Mouse (Mus musculus) myocyte (in vitro differentiated cells): ENCODE measurements around the gene Cyp2f2. TPM values are rescaled to one million over a fixed set of nuclear protein-coding genes. Genes with fewer than 3 reads are reported as not detected.

Source experiments
- H3K27me3 ChIP-seq: one replicate; pipeline ENCODE4 v1.6.1; 2011; ENCODE audit not compliant: control insufficient read depth, insufficient read depth, insufficient read length
- H3K36me3 ChIP-seq: one replicate; pipeline ENCODE4 v1.6.1; 2011; ENCODE audit not compliant: control insufficient read depth, insufficient read depth
- H3K4me2 ChIP-seq: one replicate; pipeline ENCODE4 v1.6.1; 2011; ENCODE audit warnings: low read depth, control low read depth
- H3K4me3 ChIP-seq: one replicate; pipeline ENCODE4 v1.5.1; 2011; ENCODE audit warnings: mild to moderate bottlenecking, control low read depth, moderate library complexity
- H3K79me2 ChIP-seq: one replicate; pipeline ENCODE4 v1.6.1; 2011; ENCODE audit not compliant: control insufficient read depth, insufficient read depth
- H3ac ChIP-seq: one replicate; pipeline ENCODE4 v1.6.1; 2011; ENCODE audit not compliant: control insufficient read depth, insufficient read length
- CEBPB ChIP-seq: IDR thresholded peaks from 2 replicates; pipeline ENCODE4 v1.6.1; 2011; ENCODE audit warnings: mild to moderate bottlenecking, moderate library complexity; ENCODE audit not compliant: poor library complexity, insufficient read depth, severe bottlenecking
- E2F4 ChIP-seq: IDR thresholded peaks from one replicate; pipeline ENCODE4 v1.6.1; 2011; ENCODE audit warnings: mild to moderate bottlenecking, control low read depth, moderate library complexity; ENCODE audit not compliant: insufficient read depth
- MAX ChIP-seq: IDR thresholded peaks from one replicate; pipeline ENCODE4 v1.6.1; 2011; ENCODE audit warnings: low read depth, mild to moderate bottlenecking, control low read depth
- MYOD1 ChIP-seq, 3 experiments: IDR thresholded peaks; one replicate each; pipeline ENCODE4 v1.6.1; 2011; ENCODE audit warnings: control low read depth in 2 of 3, low read depth in 2 of 3, mild to moderate bottlenecking in 2 of 3, moderate library complexity in 1 of 3; ENCODE audit not compliant: insufficient read length in 2 of 3, control insufficient read depth in 1 of 3
- MYOG ChIP-seq, 3 experiments: IDR thresholded peaks; one replicate each; pipeline ENCODE4 v1.6.1; 2011; ENCODE audit warnings: control low read depth in 2 of 3, low read depth in 2 of 3, mild to moderate bottlenecking in 2 of 3; ENCODE audit not compliant: insufficient read length in 2 of 3, control insufficient read depth in 1 of 3, insufficient read depth in 1 of 3
- POLR2A ChIP-seq: IDR thresholded peaks from one replicate; pipeline ENCODE4 v1.6.1; 2011; ENCODE audit warnings: low read depth, mild to moderate bottlenecking, control low read depth, moderate library complexity; ENCODE audit not compliant: insufficient read length
- POLR2AphosphoS2 ChIP-seq: IDR thresholded peaks from one replicate; pipeline ENCODE4 v1.6.1; 2011; ENCODE audit warnings: low read depth, control low read depth; ENCODE audit not compliant: insufficient read length
- REST ChIP-seq: IDR thresholded peaks from one replicate; pipeline ENCODE4 v1.6.1; 2011; ENCODE audit warnings: mild to moderate bottlenecking, control low read depth, moderate library complexity; ENCODE audit not compliant: insufficient read depth, insufficient read length
- SRF ChIP-seq: IDR thresholded peaks from one replicate; pipeline ENCODE4 v1.6.1; 2011; ENCODE audit warnings: low read depth; ENCODE audit not compliant: control insufficient read depth, insufficient read length
- TCF12 ChIP-seq: IDR thresholded peaks from one replicate; pipeline ENCODE4 v1.6.1; 2011; ENCODE audit warnings: mild to moderate bottlenecking, control low read depth; ENCODE audit not compliant: poor library complexity, insufficient read depth, severe bottlenecking
- TCF3 ChIP-seq: IDR thresholded peaks from one replicate; pipeline ENCODE4 v1.6.1; 2011; ENCODE audit warnings: low read depth, control low read depth; ENCODE audit not compliant: insufficient read length
- USF1 ChIP-seq: IDR thresholded peaks from one replicate; pipeline ENCODE4 v1.6.1; 2011; ENCODE audit warnings: low read depth, mild to moderate bottlenecking, control low read depth, moderate library complexity
- polyA plus RNA-seq: library from polyadenylated mRNA; unstranded; fragments of >200 nt; fragmentation: generic; extraction: Trizol; gene quantifications from one replicate; pipeline ENCODE4 v1.2.1, GENCODE M21; 2012; ENCODE audit warnings: missing spikeins

The Cyp2f2 gene
- polyA plus RNA-seq, 1 experiment = 0.06 TPM

- no peaks in the 10 kb centered on the region for H3K79me2 ChIP-seq
- H3K4me3 ChIP-seq = no peak overlapping the region
- H3K27me3 ChIP-seq = peaks cover 8% of the 10 kb centered on the region
- no peak overlapping the region for H3ac ChIP-seq
- no peak overlapping the region for H3K4me2 ChIP-seq
- no peaks in the 10 kb centered on the region for H3K36me3 ChIP-seq
- no peak for TF ChIP-seq MAX
- TF ChIP-seq MYOG (IDR thresholded peaks at IDR 0.05; ENCODE audit: control insufficient read depth in 1 of 3, insufficient read depth in 1 of 3, insufficient read length in 2 of 3, low read depth in 2 of 3) = no peak
- no peak for TF ChIP-seq REST
- no peak for TF ChIP-seq SRF
- TF ChIP-seq POLR2AphosphoS2 = no peak
- no peak for TF ChIP-seq USF1
- no peak for TF ChIP-seq E2F4
- TF ChIP-seq CEBPB = no peak
- TF ChIP-seq TCF12 = no peak
- TF ChIP-seq MYOD1 (IDR thresholded peaks at IDR 0.05; ENCODE audit: control insufficient read depth in 1 of 3, insufficient read length in 2 of 3, low read depth in 2 of 3) = no peak
- TF ChIP-seq POLR2A = no peak
These were observed 9.2 kb downstream of the Cyp2f2 start for GRCm38 (mm10) chr7:27128946-27129345.

DNA sequence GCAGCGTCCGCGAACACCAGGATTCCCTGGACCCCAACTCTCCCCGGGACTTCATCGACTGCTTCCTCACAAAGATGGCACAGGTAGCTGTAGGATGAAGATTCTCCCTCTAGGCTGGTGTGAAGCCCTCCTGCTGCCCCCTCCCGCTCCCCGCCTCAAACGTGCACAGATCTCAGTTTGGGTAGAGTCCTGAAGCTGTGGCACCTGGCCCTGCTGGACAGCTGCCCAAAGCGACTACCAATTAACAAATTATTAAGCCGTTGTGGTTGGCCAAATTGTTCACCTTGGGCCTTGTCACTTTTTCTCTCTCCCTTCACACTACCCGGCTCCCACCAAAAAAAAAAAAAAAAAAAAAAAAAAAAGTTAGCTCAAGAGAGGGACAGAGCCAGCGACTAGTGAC is 10.1 kb downstream of the Cyp2f2 start:
- Histone ChIP-seq H3K36me3 (no peaks in the 10 kb centered on the region), H3K4me2 (no peak overlapping the region), H3K27me3 (peaks cover 4% of the 10 kb centered on the region), H3ac (no peak overlapping the region), H3K4me3 (no peak overlapping the region), H3K79me2 (no peaks in the 10 kb centered on the region)
- TF ChIP-seq TCF3 = no peak
- TF ChIP-seq POLR2AphosphoS2 = no peak
- TF ChIP-seq MAX = no peak
- TF ChIP-seq E2F4 = no peak
- TF ChIP-seq SRF = no peak
- TF ChIP-seq POLR2A = no peak
- no peak for TF ChIP-seq REST

DNA sequence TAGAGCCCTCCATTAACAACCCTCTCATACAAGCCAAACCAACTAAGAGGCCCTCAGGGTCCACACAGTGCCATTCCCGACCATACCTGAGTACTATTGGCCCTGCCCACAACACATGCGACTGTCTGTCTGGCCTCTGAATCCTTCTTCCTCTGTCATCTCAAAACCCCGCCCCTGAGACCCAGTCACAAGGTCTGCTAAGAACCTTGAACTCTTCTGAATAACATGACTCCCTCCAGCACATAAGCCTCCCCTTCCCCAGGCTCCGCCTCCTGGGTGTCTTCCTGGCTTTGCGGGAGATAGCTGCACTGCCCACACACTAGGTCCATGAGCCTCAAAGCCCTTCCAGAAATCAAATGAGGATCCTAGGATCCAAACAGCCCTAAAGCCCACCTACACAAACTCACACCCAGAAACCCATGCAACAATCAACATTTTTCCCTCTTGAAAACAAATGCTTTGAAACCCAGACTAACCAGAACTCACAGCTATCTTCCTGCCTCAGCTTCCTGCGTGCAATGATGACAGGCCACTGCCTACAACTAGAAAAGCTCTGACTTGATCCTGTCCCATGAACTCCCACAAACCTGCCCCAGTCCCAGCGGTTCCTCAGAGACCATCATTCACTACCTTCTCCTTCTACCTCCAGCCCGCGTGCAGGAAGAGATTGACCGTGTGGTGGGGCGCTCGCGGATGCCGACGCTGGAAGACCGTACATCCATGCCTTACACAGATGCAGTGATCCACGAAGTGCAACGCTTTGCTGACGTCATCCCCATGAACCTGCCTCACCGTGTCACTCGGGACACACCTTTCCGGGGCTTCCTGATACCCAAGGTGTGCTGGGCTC is 11.0 kb downstream of the Cyp2f2 start:
- TF ChIP-seq POLR2AphosphoS2 = no peak
- no peak for TF ChIP-seq E2F4
- TF ChIP-seq TCF12 = no peak
- no peak for TF ChIP-seq MAX
- no peak for TF ChIP-seq MYOD1 (IDR thresholded peaks at IDR 0.05; ENCODE audit: control insufficient read depth in 1 of 3, insufficient read length in 2 of 3, low read depth in 2 of 3)
- no peak for TF ChIP-seq SRF
- TF ChIP-seq TCF3 = no peak
- TF ChIP-seq CEBPB = no peak
- TF ChIP-seq MYOG (IDR thresholded peaks at IDR 0.05; ENCODE audit: control insufficient read depth in 1 of 3, insufficient read depth in 1 of 3, insufficient read length in 2 of 3, low read depth in 2 of 3) = no peak
- TF ChIP-seq REST = no peak
- no peak for TF ChIP-seq POLR2A
- no peak for TF ChIP-seq USF1
- no peak overlapping the region for H3ac ChIP-seq
- no peaks in the 10 kb centered on the region for H3K36me3 ChIP-seq
- no peak overlapping the region for H3K4me3 ChIP-seq
- no peaks in the 10 kb centered on the region for H3K79me2 ChIP-seq
- no peaks in the 10 kb centered on the region for H3K27me3 ChIP-seq
- H3K4me2 ChIP-seq = no peak overlapping the region

DNA sequence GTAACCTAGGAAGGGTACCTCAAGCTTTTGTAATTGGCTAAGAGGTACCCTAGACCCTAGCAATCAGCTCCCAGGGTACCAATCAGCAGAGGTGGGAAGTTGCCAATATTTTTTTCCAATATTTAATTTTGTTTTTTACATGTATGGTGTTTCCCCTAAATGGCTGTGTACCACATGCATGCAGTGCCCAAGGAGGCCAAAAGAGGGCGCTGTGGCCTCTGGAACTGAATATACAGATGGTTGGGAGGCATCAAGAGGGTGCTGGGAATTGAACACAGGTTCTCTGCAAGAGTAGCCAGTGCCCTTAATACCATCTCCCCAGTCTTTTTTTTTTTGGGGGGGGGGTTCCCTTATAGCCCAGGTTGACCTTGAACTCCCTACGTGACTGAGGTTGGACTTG is 11.7 kb downstream of the Cyp2f2 start:
- Histone ChIP-seq H3ac (no peak overlapping the region), H3K79me2 (no peaks in the 10 kb centered on the region), H3K4me3 (no peak overlapping the region), H3K36me3 (no peaks in the 10 kb centered on the region), H3K27me3 (no peaks in the 10 kb centered on the region), H3K4me2 (no peak overlapping the region)
- TF ChIP-seq MYOD1 (IDR thresholded peaks at IDR 0.05; ENCODE audit: control insufficient read depth in 1 of 3, insufficient read length in 2 of 3, low read depth in 2 of 3) (no peak), MAX (no peak), USF1 (no peak), MYOG (IDR thresholded peaks at IDR 0.05; ENCODE audit: control insufficient read depth in 1 of 3, insufficient read depth in 1 of 3, insufficient read length in 2 of 3, low read depth in 2 of 3) (no peak), CEBPB (no peak), TCF3 (no peak), POLR2A (no peak), REST (no peak), POLR2AphosphoS2 (no peak), SRF (no peak), TCF12 (no peak), E2F4 (no peak)
